Mouse (Mus musculus) megakaryocyte-erythroid progenitor cell, adult 5 weeks (primary cell): Measurements from ENCODE around the gene B4galnt1. TPM values are rescaled to one million over a fixed set of nuclear protein-coding genes. Genes with fewer than 3 reads are reported as not detected.

Experiments used
- polyA plus RNA-seq: library from polyadenylated mRNA; stranded (reverse); fragments of >175 nt; gene quantifications from 2 replicates; pipeline ENCODE4 v1.2.3, GENCODE M21; 2012

B4galnt1 gene
- 359 and 515 TPM in 2 replicates for polyA plus RNA-seq

GRCm38 (mm10) chr10:127164631-127165353 is at the start of gene B4galnt1:
Gene B4galnt1, plus strand, starts transcription at chr10:127165225.

DNA sequence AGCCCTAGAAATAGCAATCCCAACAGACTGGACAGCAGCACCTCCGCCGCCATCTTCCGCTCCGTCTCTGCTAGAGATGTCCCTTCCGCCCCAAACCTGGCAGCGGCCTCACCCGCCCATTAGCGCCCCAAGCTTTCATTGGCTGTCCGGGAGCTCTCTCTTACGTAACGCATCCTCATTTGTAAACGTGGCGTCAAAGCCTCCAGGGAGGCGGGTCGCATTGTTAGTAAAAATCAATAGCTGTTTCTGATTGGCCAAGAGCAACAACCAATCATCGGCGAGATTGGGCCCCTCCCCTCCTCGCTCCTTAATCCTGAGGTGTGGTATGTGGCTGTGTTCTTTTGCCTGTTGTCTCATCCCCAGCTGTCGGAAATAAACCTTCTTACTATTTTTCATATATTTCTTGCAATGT is 44.0 kb upstream of the B4galnt1 start, which contains the start of gene Os9:
Os9 (minus strand) TSS at position 66 of the 412 bp plus-strand sequence.

GRCm38 (mm10) chr10:127179871-127180694 is 15.1 kb downstream of the B4galnt1 start, which contains the start of gene Slc26a10:
Gene Slc26a10, minus strand, starts transcription at chr10:127180645.

DNA sequence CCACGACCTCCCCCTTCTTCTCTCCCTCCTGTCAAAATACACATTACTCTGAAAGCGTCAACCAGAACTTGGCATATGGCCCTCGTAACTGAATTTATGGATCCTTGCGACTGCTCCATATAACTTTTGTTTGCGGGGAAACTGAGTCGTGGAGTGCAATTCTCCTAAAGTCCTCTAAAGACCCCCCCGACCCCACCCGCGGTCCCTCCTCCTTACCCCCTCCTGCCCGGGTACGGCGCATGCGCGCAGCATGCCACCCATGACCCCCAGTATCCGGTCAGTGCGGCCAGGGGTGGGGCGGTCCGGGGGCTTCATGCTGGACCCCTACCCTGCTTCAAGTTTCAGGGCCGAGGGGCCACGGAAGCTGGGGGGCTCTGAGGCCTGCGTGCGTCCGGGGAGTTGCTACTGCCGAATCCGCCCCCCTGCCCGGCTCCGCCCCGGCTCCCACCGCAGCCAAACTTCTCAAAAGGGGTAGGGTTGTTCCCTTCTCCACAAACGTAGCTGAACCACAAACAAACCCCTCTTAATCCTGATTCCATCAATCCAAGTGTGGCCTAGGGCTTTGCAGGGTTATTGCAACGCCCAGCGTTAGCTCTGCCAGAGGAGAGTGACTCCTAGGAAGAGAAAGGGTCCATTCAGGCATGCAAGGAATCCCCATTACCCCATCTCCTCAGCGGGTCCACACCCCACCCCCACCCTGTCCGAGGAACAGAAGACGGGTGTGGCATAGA is 24.8 kb downstream of the B4galnt1 start, which contains the start of gene Arhgef25:
Arhgef25 (minus strand) TSS at position 433 of the 731 bp plus-strand sequence.

GRCm38 (mm10) chr10:127195328-127196129 is 30.5 kb downstream of the B4galnt1 start, which contains the start of gene Dtx3:
Gene Dtx3, minus strand, starts transcription at chr10:127195728.

DNA sequence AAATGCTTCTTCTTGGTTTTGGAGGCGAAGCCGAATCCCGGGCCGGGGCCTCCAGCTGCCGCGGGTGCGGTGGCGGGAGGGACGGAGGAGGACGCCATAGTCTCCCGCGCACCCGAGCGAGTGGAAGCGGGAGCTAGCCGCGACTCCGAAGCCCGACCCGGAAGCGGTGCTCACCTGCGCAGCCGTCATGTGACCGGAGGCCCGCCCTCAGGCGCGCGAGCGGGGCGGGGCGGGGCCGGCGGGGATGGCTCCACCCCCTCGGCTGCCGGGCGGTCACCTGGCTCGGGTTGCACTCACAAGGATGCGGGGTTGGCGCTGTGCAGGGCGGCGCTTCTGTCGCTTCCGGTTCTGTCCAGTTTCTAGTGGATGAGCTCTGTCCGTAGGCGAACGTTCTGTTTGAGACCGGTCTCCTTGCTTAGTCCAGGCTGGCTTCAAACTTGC is 46.4 kb downstream of the B4galnt1 start, which contains the start of gene Pip4k2c:
Pip4k2c (minus strand) TSS at position 172 of the 441 bp plus-strand sequence.

Other genes with a start within 250 kb of the B4galnt1 start
- 266 and 273 TPM in 2 replicates for gene Ctdsp2, start 186.5 kb upstream of the B4galnt1 start, polyA plus RNA-seq
- 0.06 and 0.16 TPM in 2 replicates for gene Avil, start 164.5 kb upstream of the B4galnt1 start, polyA plus RNA-seq
- gene Tsfm, start 134.4 kb upstream of the B4galnt1 start, polyA plus RNA-seq = 44.0 and 51.5 TPM in 2 replicates
- gene Mettl1, start 123.8 kb upstream of the B4galnt1 start, polyA plus RNA-seq = 34.2 and 35.1 TPM in 2 replicates
- 0.05 TPM in 2 replicates for gene Eef1akmt3, start 123.7 kb upstream of the B4galnt1 start, polyA plus RNA-seq
- gene Cyp27b1, start 117.0 kb upstream of the B4galnt1 start, polyA plus RNA-seq = 0.02 and 0.06 TPM in 2 replicates
- 1.1 and 1.2 TPM in 2 replicates for gene March9, start 105.0 kb upstream of the B4galnt1 start, polyA plus RNA-seq
- 1,737 and 1,767 TPM in 2 replicates for gene Cdk4, start 101.7 kb upstream of the B4galnt1 start, polyA plus RNA-seq
- gene Tspan31, start 95.0 kb upstream of the B4galnt1 start, polyA plus RNA-seq = 32.2 and 46.6 TPM in 2 replicates
- 57.1 and 68.6 TPM in 2 replicates for gene Agap2, start 89.9 kb upstream of the B4galnt1 start, polyA plus RNA-seq
- 290 and 314 TPM in 2 replicates for gene Os9, start 44.1 kb upstream of the B4galnt1 start, polyA plus RNA-seq
- gene Slc26a10, start 15.4 kb downstream of the B4galnt1 start, polyA plus RNA-seq = 0.36 and 0.47 TPM in 2 replicates
- gene Arhgef25, start 24.9 kb downstream of the B4galnt1 start, polyA plus RNA-seq = 7.0 TPM in 2 replicates
- 161 and 188 TPM in 2 replicates for gene Dtx3, start 30.5 kb downstream of the B4galnt1 start, polyA plus RNA-seq
- gene Pip4k2c, start 46.4 kb downstream of the B4galnt1 start, polyA plus RNA-seq = 26.5 and 27.1 TPM in 2 replicates
- 0.54 and 0.63 TPM in 2 replicates for gene Kif5a, start 98.1 kb downstream of the B4galnt1 start, polyA plus RNA-seq
- gene Dctn2, start 101.1 kb downstream of the B4galnt1 start, polyA plus RNA-seq = 150 and 154 TPM in 2 replicates
- gene Mbd6, start 123.8 kb downstream of the B4galnt1 start, polyA plus RNA-seq = 426 and 490 TPM in 2 replicates
- 53.6 and 60.7 TPM in 2 replicates for gene Mars, start 146.6 kb downstream of the B4galnt1 start, polyA plus RNA-seq
- gene Arhgap9, start 156.7 kb downstream of the B4galnt1 start, polyA plus RNA-seq = 40.4 and 45.0 TPM in 2 replicates
- 0.18 and 0.44 TPM in 2 replicates for gene Gli1, start 176.7 kb downstream of the B4galnt1 start, polyA plus RNA-seq
- gene Inhbe, start 189.2 kb downstream of the B4galnt1 start, polyA plus RNA-seq = 0.01 TPM in 1 of 2 replicates, not detected in the other
- 0.04 TPM in 1 of 2 replicates, not detected in the other for gene Inhbc, start 205.2 kb downstream of the B4galnt1 start, polyA plus RNA-seq
- 135 and 146 TPM in 2 replicates for gene R3hdm2, start 215.1 kb downstream of the B4galnt1 start, polyA plus RNA-seq